Comparison of ENCODE assay signal across 19 mouse cellular contexts in genomic region chr2:138232247-138232646, GRCm38 (mm10). TPM values are rescaled to one million over a fixed set of nuclear protein-coding genes. Genes with fewer than 3 reads are reported as not detected.
A peak's percentile ranks its signal among the peaks of the same experiment; 100 is the strongest.
DNase-seq lines count a peak whose midpoint lies in the region; ATAC-seq and TF ChIP-seq lines count a peak whose summit lies in the region.
"Had no signal": no experiment of that assay in that cellular context is flagged by ENCODE, and none has a peak within 500 bp of the region (broad histone marks: within the 10 kb centered on the region; RNA-seq: fewer than 3 reads in every experiment).

No protein-coding gene starts in this region.

- H3K36me3 ChIP-seq in heart, embryonic 13.5 days = no peaks in the 10 kb centered on the region
- H3K36me3 ChIP-seq in heart, postnatal 0 days (replicated peaks; ENCODE audit: control insufficient read depth, insufficient read depth, low read length) = no peaks in the 10 kb centered on the region
- no peaks in the 10 kb centered on the region; the same call in 1 of the 2 replicates for H3K36me3 ChIP-seq in heart, adult 2 months (ENCODE audit: control insufficient read depth, insufficient read depth, low read length)
- H3K36me3 ChIP-seq in stomach, postnatal 0 days (ENCODE audit: control insufficient read depth, insufficient read depth, low read length) = no peaks in the 10 kb centered on the region
- H3K36me3 ChIP-seq: embryonic facial prominence, embryonic 15.5 days; forebrain, embryonic 15.5 days; hindbrain, embryonic 15.5 days had no signal

- no peak for TF ChIP-seq CTCF in heart, postnatal 0 days (IDR thresholded peaks at IDR 0.05; ENCODE audit: low read depth)
- TF ChIP-seq CTCF in heart, adult 2 months (IDR thresholded peaks at IDR 0.05) = no peak
- no peak for TF ChIP-seq CTCF in stomach, postnatal 0 days (IDR thresholded peaks at IDR 0.05; ENCODE audit: low read depth)

- no peaks in the 10 kb centered on the region for H3K79me2 ChIP-seq in heart, adult 2 months (replicated peaks; ENCODE audit: control insufficient read depth, insufficient read depth, low read length)

- no peak for TF ChIP-seq EP300 in heart, postnatal 0 days (IDR thresholded peaks at IDR 0.05; ENCODE audit: low read depth)
- TF ChIP-seq EP300 in heart, adult 2 months (IDR thresholded peaks at IDR 0.05; ENCODE audit: insufficient read depth, low read depth, low read length) = no peak
- TF ChIP-seq EP300 in stomach, postnatal 0 days (optimal IDR thresholded peaks at IDR 0.05) = peak; percentile 74

- 0 out of 2 replicates have a peak overlapping the region, but pooled peaks have one; percentile 20 for H3K27ac ChIP-seq in heart, embryonic 13.5 days (replicated peaks)
- no peak overlapping the region for H3K27ac ChIP-seq in heart, postnatal 0 days (ENCODE audit: low read depth)
- no peak overlapping the region for H3K27ac ChIP-seq in heart, adult 2 months
- H3K27ac ChIP-seq in stomach, postnatal 0 days (replicated peaks) = no peak overlapping the region
- H3K27ac ChIP-seq: embryonic facial prominence, embryonic 15.5 days; forebrain, embryonic 15.5 days; hindbrain, embryonic 15.5 days had no signal

- no peak overlapping the region for H3K9ac ChIP-seq in heart, embryonic 13.5 days
- H3K9ac ChIP-seq in heart, postnatal 0 days (replicated peaks; ENCODE audit: low read depth, low read length) = no peak overlapping the region
- no peak overlapping the region for H3K9ac ChIP-seq in heart, adult 2 months (ENCODE audit: low read depth, low read length)
- no peak overlapping the region for H3K9ac ChIP-seq in stomach, postnatal 0 days (ENCODE audit: low read length)
- H3K9ac ChIP-seq: embryonic facial prominence, embryonic 15.5 days; forebrain, embryonic 15.5 days; hindbrain, embryonic 15.5 days had no signal

- no peaks in the 10 kb centered on the region for H3K9me3 ChIP-seq in heart, embryonic 13.5 days
- no peaks in the 10 kb centered on the region for H3K9me3 ChIP-seq in heart, postnatal 0 days (replicated peaks; ENCODE audit: control insufficient read depth, low read length)
- no peaks in the 10 kb centered on the region for H3K9me3 ChIP-seq in stomach, postnatal 0 days (ENCODE audit: control insufficient read depth, low read length)
- H3K9me3 ChIP-seq: embryonic facial prominence, embryonic 15.5 days; forebrain, embryonic 15.5 days; hindbrain, embryonic 15.5 days had no signal

- no peak for TF ChIP-seq POLR2A in heart, adult 2 months (IDR thresholded peaks at IDR 0.05; ENCODE audit: insufficient read depth, low read depth, low read length)

- WGBS in heart, embryonic 13.5 days = 17% methylated on average over 5 of the region's 5 CpGs
- WGBS in heart, postnatal 0 days = 14% methylated on average over 5 of the region's 5 CpGs
- 23% methylated on average over 5 of the region's 5 CpGs for WGBS in heart, adult 2 months
- 49% methylated on average over 5 of the region's 5 CpGs for WGBS in stomach, postnatal 0 days

- no peak overlapping the region for H3K4me3 ChIP-seq in heart, embryonic 13.5 days
- no peak overlapping the region for H3K4me3 ChIP-seq in heart, postnatal 0 days (ENCODE audit: low read depth, low read length)
- no peak overlapping the region for H3K4me3 ChIP-seq in heart, adult 2 months
- H3K4me3 ChIP-seq in stomach, postnatal 0 days (ENCODE audit: low read depth, low read length) = no peak overlapping the region
- H3K4me3 ChIP-seq: embryonic facial prominence, embryonic 15.5 days; erythroblast, embryonic 14.5 days; forebrain, embryonic 15.5 days; hindbrain, embryonic 15.5 days had no signal

- H3K4me2 ChIP-seq in heart, embryonic 13.5 days = peak overlapping the region; percentile 52
- H3K4me2 ChIP-seq in heart, postnatal 0 days (ENCODE audit: low read depth, low read length) = peak overlapping the region; percentile 22
- no peak overlapping the region for H3K4me2 ChIP-seq in stomach, postnatal 0 days (replicated peaks; ENCODE audit: low read depth)
- H3K4me2 ChIP-seq: embryonic facial prominence, embryonic 15.5 days; forebrain, embryonic 15.5 days; hindbrain, embryonic 15.5 days had no signal

- no peaks in the 10 kb centered on the region for H3K27me3 ChIP-seq in heart, embryonic 13.5 days (replicated peaks)
- no peaks in the 10 kb centered on the region for H3K27me3 ChIP-seq in heart, postnatal 0 days (ENCODE audit: control insufficient read depth, insufficient read depth, low read length)
- no peaks in the 10 kb centered on the region for H3K27me3 ChIP-seq in heart, adult 2 months (ENCODE audit: control insufficient read depth, insufficient read depth, low read length)
- H3K27me3 ChIP-seq in stomach, postnatal 0 days (ENCODE audit: control insufficient read depth, insufficient read depth, low read length) = no peaks in the 10 kb centered on the region
- H3K27me3 ChIP-seq: embryonic facial prominence, embryonic 15.5 days; forebrain, embryonic 15.5 days; hindbrain, embryonic 15.5 days had no signal

- intact Hi-C loops in heart, adult 2 months (cut with DNase I) = no loop called here

- no peak for ATAC-seq in heart, embryonic 13.5 days (ENCODE audit: extremely low read depth, insufficient number of reproducible peaks, low FRiP score, low TSS enrichment)
- ATAC-seq in heart, postnatal 0 days (ENCODE audit: insufficient read depth, low read depth) = no peak
- peak; percentile 64; the same call in 1 of the 2 replicates for ATAC-seq in stomach, postnatal 0 days (ENCODE audit: low FRiP score, low TSS enrichment)
- ATAC-seq: forebrain, embryonic 15.5 days; intestine, embryonic 16.5 days had no signal

- no peak for DNase-seq in heart, adult 11 months
- peak; percentile 11 for DNase-seq in heart, postnatal 0 days (ENCODE audit: low spot score)
- DNase-seq in heart, adult 2 months = no peak
- peak; percentile 4 for DNase-seq in R1 (ENCODE audit: low read depth, low spot score)
- peak; percentile 19 for DNase-seq in stomach, postnatal 0 days (ENCODE audit: low spot score)
- DNase-seq: adrenal gland, adult 8-10 months; cerebellum, adult 11 months; cerebellum, adult 8-10 months; cerebellum, postnatal 14 days; embryo, embryonic 11 days; gastrocnemius, postnatal 14 days; heart, postnatal 36 days; kidney, adult 2 months had no signal

- H3K4me1 ChIP-seq in heart, embryonic 13.5 days = peaks cover 17% of the 10 kb centered on the region
- peaks cover 4% of the 10 kb centered on the region for H3K4me1 ChIP-seq in heart, postnatal 0 days (ENCODE audit: control insufficient read depth, insufficient read depth)
- H3K4me1 ChIP-seq in heart, adult 2 months (ENCODE audit: control insufficient read depth, insufficient read depth, low read length) = no peaks in the 10 kb centered on the region
- no peaks in the 10 kb centered on the region for H3K4me1 ChIP-seq in stomach, postnatal 0 days (replicated peaks; ENCODE audit: control insufficient read depth, insufficient read depth)
- H3K4me1 ChIP-seq: embryonic facial prominence, embryonic 15.5 days; forebrain, embryonic 15.5 days; hindbrain, embryonic 15.5 days had no signal

RNA-seq across cellular contexts. Expression of gene Btbd3, which starts 24.1 kb away (rescaled TPM):
- polyA plus RNA-seq in heart, embryonic 13.5 days (2015; fragmentation: Nextera tagmentation; extraction: Ambion mirVana) = 8.3 and 8.9 TPM in 2 replicates
- 15.6 and 18.7 TPM in 2 replicates for total RNA-seq in heart, postnatal 0 days (2014; rRNA removed; ENCODE audit: low replicate concordance)
- 8.2 and 8.5 TPM in 2 replicates for polyA plus RNA-seq in heart, postnatal 0 days (2015; fragmentation: Nextera tagmentation; extraction: Ambion mirVana)
- 10 to 100 TPM; 12.9 to 14.4 TPM for total RNA-seq in heart, adult 2 months (2021)
- 7.1 and 10.5 TPM in 2 replicates for polyA plus RNA-seq in heart, adult 2 months (2012; rRNA removed)
- 23.7 and 24.7 TPM in 2 replicates for polyA plus RNA-seq in stomach, postnatal 0 days (2015; fragmentation: Nextera tagmentation; extraction: Ambion mirVana)
- polyA plus RNA-seq: erythroblast, embryonic 14.5 days had no signal

Comparison
In these comparisons a context has a peak if more than half of its experiments do, and no peak if none do; other contexts are left out.
1. DNase-seq: peak in heart, postnatal 0 days (single experiment), R1 (single experiment) and stomach, postnatal 0 days (single experiment); none in heart, adult 11 months (single experiment) and heart, adult 2 months (0 of 2).